Mouse (Mus musculus): Measurements from ENCODE around the gene Cnga1.

Gene Cnga1

GRCm38 (mm10) chr5:72644175-72644574 is at the start of gene Cnga1:
Cnga1 (minus strand) TSS chr5:72644275.
- DNase-seq (ENCODE audit: low spot score): no peak

GRCm38 (mm10) chr5:72690516-72690915 is 46.4 kb upstream of the Cnga1 start:
- no peak for DNase-seq (ENCODE audit: low spot score)

- no peak for DNase-seq (ENCODE audit: low spot score)
Observed at GRCm38 (mm10) chr5:72689556-72689955, 45.5 kb upstream of the Cnga1 start.

- DNase-seq (ENCODE audit: low spot score): no peak
Observed at GRCm38 (mm10) chr5:72681451-72681850, 37.4 kb upstream of the Cnga1 start.

GRCm38 (mm10) chr5:72674994-72675542 is 31.0 kb upstream of the Cnga1 start:
- no peak for DNase-seq (ENCODE audit: low spot score)

- no peak for DNase-seq (ENCODE audit: low spot score)
Observed at GRCm38 (mm10) chr5:72671017-72671699, 27.1 kb upstream of the Cnga1 start.

- no peak for DNase-seq (ENCODE audit: low spot score)
Observed at GRCm38 (mm10) chr5:72668351-72668750, 24.3 kb upstream of the Cnga1 start.

- DNase-seq (ENCODE audit: low spot score): no peak
Observed at GRCm38 (mm10) chr5:72666428-72666827, 22.4 kb upstream of the Cnga1 start.

GRCm38 (mm10) chr5:72665281-72665680 is 21.2 kb upstream of the Cnga1 start:
- peak; percentile 74 for DNase-seq (ENCODE audit: low spot score)

GRCm38 (mm10) chr5:72664854-72665253 is 20.8 kb upstream of the Cnga1 start:
- no peak for DNase-seq (ENCODE audit: low spot score)

- no peak for DNase-seq (ENCODE audit: low spot score)
Observed at GRCm38 (mm10) chr5:72664126-72664525, 20.1 kb upstream of the Cnga1 start.

GRCm38 (mm10) chr5:72661051-72661781 is 17.1 kb upstream of the Cnga1 start:
- DNase-seq (ENCODE audit: low spot score): no peak

GRCm38 (mm10) chr5:72658375-72658774 is 14.3 kb upstream of the Cnga1 start:
- DNase-seq (ENCODE audit: low spot score): no peak

GRCm38 (mm10) chr5:72656270-72656791 is 12.3 kb upstream of the Cnga1 start:
- DNase-seq (ENCODE audit: low spot score): peak; percentile 7

- DNase-seq (ENCODE audit: low spot score): peak; percentile 29
Observed at GRCm38 (mm10) chr5:72653068-72653674, 9.1 kb upstream of the Cnga1 start.

- no peak for DNase-seq (ENCODE audit: low spot score)
Observed at GRCm38 (mm10) chr5:72648987-72649735, 5.1 kb upstream of the Cnga1 start.

GRCm38 (mm10) chr5:72647958-72648595 is 4.0 kb upstream of the Cnga1 start:
- DNase-seq (ENCODE audit: low spot score): no peak

- DNase-seq (ENCODE audit: low spot score): peak; percentile 87
Observed at GRCm38 (mm10) chr5:72647418-72647907, 3.4 kb upstream of the Cnga1 start, which contains the start of gene Nipal1. Nipal1 (plus strand) TSS chr5:72647795.

GRCm38 (mm10) chr5:72646996-72647395 is 2.9 kb upstream of the Cnga1 start:
- no peak for DNase-seq (ENCODE audit: low spot score)

GRCm38 (mm10) chr5:72646131-72646530 is 2.1 kb upstream of the Cnga1 start:
- peak; percentile 40 for DNase-seq (ENCODE audit: low spot score)

- no peak for DNase-seq (ENCODE audit: low spot score)
Observed at GRCm38 (mm10) chr5:72643655-72644054, 420 bp downstream of the Cnga1 start.

All from embryo, embryonic 10.5 days (tissue).